Mouse (Mus musculus) T-helper 1 cell (primary cell): ENCODE results near the gene Rab3b.

Source experiments
- in situ Hi-C: fragments of 300-600 bp; cut with MboI, MseI; formaldehyde crosslinking; loops from one replicate; pipeline ENCODE4 v1.15.1; 2025; ENCODE audit warnings: high pct_unique_total_duplicates

The Rab3b gene

DNA sequence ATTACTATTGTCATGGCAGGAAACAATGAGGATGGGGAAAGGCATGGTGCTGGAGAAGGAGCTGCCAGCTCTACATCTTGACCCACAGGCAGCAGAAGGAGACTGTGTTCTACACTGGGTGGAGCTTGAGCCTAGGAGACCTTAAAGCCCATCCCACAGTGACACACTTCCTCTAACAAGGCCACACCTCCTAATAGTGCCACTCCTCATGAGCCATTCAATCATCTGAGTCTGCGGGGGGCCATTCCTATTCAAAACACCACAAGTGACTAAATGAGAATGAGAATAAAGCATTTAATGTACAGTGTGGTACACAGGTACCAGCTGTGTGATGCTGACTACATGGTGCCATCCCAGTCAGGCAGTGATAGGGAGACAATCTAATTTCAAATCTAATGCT lies 71.3 kb downstream of the Rab3b start:
- in situ Hi-C loops, result no loop called here

DNA sequence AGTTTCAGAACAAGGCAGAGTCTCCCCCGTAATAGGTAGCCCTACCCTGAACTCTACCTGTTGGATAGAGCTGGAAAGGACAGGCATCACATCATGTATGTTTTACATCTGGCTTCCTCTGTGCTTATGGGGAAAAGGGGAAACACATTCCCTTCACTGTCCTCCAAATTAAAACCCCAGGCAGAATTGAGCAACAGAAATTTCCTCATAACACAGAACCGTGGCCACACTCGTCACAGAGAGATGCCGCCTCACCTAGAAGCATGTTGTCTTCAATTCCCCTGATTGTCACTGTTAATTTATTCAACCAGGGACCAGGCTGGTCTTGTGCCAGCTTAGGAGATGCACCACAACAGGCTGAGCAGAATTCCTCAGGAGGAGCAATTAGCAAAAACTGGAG lies 72.8 kb downstream of the Rab3b start:
- in situ Hi-C loops, result no loop called here

- in situ Hi-C loops, result loop anchor here (10.0 kb wide), 1 partner anchor 525 kb away; no protein-coding TSS in a partner anchor
These were observed 80.8 kb downstream of the Rab3b start for GRCm38 (mm10) chr4:108959696-108960095.

DNA sequence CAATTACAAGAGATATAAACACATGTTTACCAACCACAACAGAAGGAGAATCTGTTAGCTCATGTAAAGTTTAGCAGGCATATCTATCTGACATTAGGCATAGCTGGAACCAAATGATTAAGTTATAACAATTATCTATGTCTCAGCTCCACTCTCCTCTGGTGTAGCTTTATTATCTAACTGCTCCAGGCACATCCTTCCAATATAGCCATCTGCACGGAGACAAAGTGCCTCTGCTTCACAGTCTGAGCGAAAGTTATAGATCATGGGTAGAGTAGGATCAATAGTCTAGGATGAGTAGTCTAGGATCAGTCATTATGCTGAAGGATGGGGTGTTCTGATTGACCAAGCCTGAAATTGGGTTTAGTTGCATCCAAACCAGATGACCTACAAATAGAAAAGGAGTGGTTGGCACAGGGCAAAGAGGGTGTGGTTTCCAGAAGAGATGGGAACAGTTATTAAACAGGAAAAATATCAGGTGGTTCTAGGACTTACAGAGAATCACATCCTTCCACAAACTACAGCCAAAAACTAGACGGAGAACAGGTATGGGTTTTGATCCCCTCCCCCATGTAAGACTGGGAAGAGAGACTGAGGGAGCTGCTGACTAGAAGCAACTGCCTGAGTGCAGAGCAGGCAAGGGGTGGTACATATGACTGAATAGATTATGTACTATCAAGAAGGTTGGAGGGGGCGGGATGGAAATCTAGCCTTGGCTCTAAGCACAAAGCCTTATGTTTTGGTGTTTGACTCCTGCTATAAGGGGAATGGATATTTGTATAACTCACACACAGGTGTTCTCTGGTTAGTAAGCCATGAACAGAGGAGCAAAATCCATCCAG lies 82.0 kb downstream of the Rab3b start:
- in situ Hi-C loops, result loop anchor here (10.0 kb wide), 1 partner anchor 526 kb away; no protein-coding TSS in a partner anchor

- in situ Hi-C loops, result loop anchor here (10.0 kb wide), 1 partner anchor 528 kb away; no protein-coding TSS in a partner anchor
These were observed 84.2 kb downstream of the Rab3b start for GRCm38 (mm10) chr4:108963017-108963416.

DNA sequence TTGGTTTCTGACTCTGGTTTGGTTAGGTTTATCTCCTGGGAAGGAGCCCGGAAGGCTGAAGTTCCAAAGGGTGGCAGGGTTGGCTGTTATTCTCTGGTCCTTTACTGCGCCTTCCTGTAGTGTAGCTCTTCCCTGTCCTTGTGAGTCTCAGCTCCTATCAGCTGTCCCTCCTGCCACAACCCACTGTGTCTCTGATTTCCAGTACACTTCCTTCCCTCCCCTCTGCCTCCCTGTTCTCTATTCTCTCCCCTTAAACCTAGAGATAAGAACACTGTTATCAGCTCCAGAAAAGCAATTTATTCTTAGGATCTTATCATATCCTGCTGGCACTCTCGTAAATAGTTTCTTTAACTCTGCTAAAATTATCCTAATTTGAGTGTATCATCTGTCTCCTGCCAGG lies 90.7 kb downstream of the Rab3b start:
- in situ Hi-C loops, result loop anchor here (10.0 kb wide), 1 partner anchor 535 kb away; no protein-coding TSS in a partner anchor

DNA sequence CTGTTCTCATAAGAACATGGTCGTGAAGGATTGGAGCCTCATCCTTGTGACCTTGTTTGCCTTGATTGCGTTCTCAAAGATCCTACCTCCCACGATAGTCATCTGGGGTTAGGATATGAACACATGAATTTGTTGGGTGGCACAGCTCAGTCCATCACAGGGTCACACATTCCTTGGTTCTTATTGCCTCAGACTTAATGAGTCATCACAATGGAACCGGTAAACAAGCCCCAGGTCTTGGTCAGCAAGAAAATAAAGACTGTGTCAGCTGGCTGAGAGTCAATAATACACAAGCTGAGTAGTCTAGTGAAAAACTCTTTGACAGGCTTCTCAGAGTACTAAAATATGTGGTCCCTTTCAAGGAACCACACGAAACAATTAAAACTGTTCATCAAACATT lies 92.2 kb downstream of the Rab3b start:
- in situ Hi-C loops, result loop anchor here (10.0 kb wide), 1 partner anchor 276 kb away; no protein-coding TSS in a partner anchor

GRCm38 (mm10) chr4:108976458-108977071 lies 97.7 kb downstream of the Rab3b start:
- in situ Hi-C loops, result loop anchor here (5.0 to 10.0 kb wide), 2 partner anchors 104 to 282 kb away; no protein-coding TSS in a partner anchor

DNA sequence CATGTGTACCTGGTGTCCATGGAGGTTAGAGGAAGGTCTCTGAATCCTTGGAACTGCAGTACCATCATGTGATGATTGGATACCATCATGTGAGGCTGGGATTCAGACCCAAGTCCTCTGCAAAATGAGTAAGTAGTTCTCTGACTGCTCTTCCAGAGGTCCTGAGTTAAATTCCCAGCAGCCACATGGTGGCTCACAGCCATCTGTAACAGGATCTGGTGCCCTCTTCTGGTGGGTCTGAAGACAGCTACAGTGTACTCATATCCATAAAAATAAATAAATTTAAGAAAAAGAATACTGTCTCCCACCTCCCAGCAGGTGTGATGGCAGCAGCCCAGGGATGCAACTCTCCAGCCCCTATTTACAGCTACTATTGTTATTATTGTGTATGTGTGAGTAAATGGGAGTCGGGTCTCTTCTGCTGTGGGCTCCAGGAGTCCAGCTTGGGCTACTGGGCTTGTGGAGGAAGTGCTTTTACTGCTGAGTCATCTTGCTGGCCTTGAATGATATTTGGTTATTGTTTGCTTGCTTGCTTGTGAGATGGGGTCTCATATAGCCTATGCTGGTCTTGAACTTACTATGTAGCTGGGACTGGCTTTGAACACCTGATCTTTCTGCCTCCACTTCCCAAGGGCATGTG lies 108.1 kb downstream of the Rab3b start:
- in situ Hi-C loops, result no loop called here

DNA sequence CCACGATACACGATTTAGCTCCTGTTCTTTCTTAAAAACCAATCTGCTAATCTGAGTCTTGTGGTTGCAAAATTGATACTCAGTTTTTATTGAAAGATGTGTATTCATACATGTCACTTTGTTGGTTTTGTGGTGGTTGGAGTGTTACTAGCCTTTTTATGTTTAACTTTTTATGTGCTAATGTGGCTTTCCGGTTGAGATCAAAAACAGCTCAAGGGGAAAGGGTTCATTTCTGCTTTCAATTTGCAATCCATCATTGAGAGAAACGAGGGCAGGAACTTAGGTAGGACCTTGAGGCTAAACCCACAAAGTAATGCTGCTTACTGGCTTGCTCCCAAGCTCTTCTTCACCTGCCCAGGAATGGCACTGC lies 108.6 kb downstream of the Rab3b start:
- in situ Hi-C loops, result no loop called here

DNA sequence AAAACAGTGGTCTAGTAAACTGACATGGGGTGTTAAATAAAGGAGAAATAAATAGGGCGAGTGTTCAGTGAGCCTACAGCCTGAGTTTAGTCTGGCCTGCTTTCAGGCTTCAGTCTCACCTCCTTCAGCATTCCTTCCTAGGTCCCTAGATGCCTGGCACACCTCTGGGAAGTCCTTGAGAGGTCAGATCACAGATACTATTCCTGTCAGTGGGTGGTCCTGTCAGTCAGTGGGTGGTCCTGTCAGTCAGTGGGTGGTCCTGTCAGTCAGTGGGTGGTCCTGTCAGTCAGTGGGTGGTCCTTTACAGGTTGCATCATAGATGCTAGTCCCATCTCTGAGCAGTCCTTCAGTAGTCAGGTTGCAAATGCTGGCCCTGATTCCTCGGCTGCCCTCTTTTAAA lies 110.6 kb downstream of the Rab3b start:
- in situ Hi-C loops, result no loop called here

DNA sequence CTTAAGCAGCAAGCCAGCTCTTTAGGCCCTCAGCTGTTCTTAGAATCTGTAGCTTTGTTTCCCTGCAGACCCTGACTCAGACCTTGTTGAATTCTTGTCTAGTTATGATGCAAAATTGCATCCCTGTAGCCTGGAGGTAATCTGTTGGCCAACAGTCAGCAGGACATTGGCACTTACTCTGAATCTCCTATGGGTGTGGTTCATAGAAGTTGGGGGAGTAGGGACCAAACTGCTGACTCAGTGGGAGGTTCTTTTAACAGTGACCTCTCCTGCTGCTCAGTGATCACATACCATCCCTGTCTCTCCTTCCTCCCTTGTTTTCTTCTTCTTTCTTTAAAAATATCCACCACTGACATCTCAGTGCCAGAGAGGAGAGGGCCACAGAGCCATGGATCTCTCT lies 111.2 kb downstream of the Rab3b start:
- in situ Hi-C loops, result no loop called here

- in situ Hi-C loops, result no loop called here
These were observed 111.7 kb downstream of the Rab3b start for GRCm38 (mm10) chr4:108990571-108990970.

DNA sequence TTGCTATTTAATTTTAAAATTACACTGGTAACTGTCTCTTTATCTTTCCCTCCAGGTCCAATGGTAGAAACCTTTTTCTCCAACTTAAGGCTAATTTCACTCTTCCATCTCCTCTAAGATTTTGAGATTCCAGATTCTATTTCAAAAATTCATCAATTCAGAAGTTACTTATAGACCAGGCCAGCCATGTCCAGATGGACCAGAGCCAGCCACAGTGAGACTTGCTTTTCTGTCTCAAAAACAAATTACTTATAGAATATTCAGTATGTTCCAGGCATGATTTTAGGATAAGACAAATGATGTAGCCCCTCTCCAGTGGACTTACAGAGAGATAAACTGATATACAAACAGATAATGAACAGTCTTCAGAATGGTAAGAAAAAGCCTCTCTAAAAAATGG lies 112.9 kb downstream of the Rab3b start:
- in situ Hi-C loops, result no loop called here
